Mouse (Mus musculus) frontal cortex, postnatal 10 days (tissue): Measurements from ENCODE around the gene Fbxl2.

ENCODE experiments used
- DNase-seq, 2 experiments: peaks; one replicate each; pipeline ENCODE4 v3.0.0; 2022; ENCODE audit warnings: low spot score in 2 of 2, mixed read lengths in 1 of 2

Gene Fbxl2

GRCm38 (mm10) chr9:114019012-114019762, 26.8 kb downstream of the Fbxl2 start:
- DNase-seq: no peak

- DNase-seq: no peak
These were observed 29.6 kb downstream of the Fbxl2 start for GRCm38 (mm10) chr9:114016402-114016801.

- DNase-seq: no peak
These were observed 30.3 kb downstream of the Fbxl2 start for GRCm38 (mm10) chr9:114015724-114016123.

- no peak for DNase-seq
These were observed 32.0 kb downstream of the Fbxl2 start for GRCm38 (mm10) chr9:114014034-114014433.

- DNase-seq: no peak
These were observed 34.8 kb downstream of the Fbxl2 start for GRCm38 (mm10) chr9:114011203-114011602.

- no peak for DNase-seq
These were observed 36.5 kb downstream of the Fbxl2 start for GRCm38 (mm10) chr9:114009526-114009925.

- DNase-seq: no peak
These were observed 38.1 kb downstream of the Fbxl2 start for GRCm38 (mm10) chr9:114007850-114008350.

- DNase-seq: no peak
These were observed 39.2 kb downstream of the Fbxl2 start for GRCm38 (mm10) chr9:114006801-114007200.

GRCm38 (mm10) chr9:113998311-113998710, 47.7 kb downstream of the Fbxl2 start:
- DNase-seq: no peak

GRCm38 (mm10) chr9:113992810-113993209, 53.2 kb downstream of the Fbxl2 start:
- no peak for DNase-seq

GRCm38 (mm10) chr9:113990547-113991248, 55.3 kb downstream of the Fbxl2 start:
- peak; percentile 50 to 79 for DNase-seq

- DNase-seq: no peak
These were observed 60.9 kb downstream of the Fbxl2 start for GRCm38 (mm10) chr9:113984946-113985620.

GRCm38 (mm10) chr9:113982883-113983670, 62.9 kb downstream of the Fbxl2 start:
- DNase-seq: no peak

- DNase-seq: no peak
These were observed 63.5 kb downstream of the Fbxl2 start for GRCm38 (mm10) chr9:113982451-113982850.

GRCm38 (mm10) chr9:113981099-113981880, 64.7 kb downstream of the Fbxl2 start:
- DNase-seq: no peak

GRCm38 (mm10) chr9:113979356-113979755, 66.6 kb downstream of the Fbxl2 start:
- DNase-seq: no peak

- no peak for DNase-seq
These were observed 67.3 kb downstream of the Fbxl2 start for GRCm38 (mm10) chr9:113978656-113979055.

- no peak for DNase-seq
These were observed 68.7 kb downstream of the Fbxl2 start for GRCm38 (mm10) chr9:113977225-113977840.

GRCm38 (mm10) chr9:113976264-113976663, 69.7 kb downstream of the Fbxl2 start:
- no peak for DNase-seq

GRCm38 (mm10) chr9:113975442-113975841, 70.5 kb downstream of the Fbxl2 start:
- no peak for DNase-seq
